Mouse (Mus musculus) ovary, adult 10 weeks (tissue): ENCODE results near the gene Enpp5. TPM values are rescaled to one million over a fixed set of nuclear protein-coding genes. Genes with fewer than 3 reads are reported as not detected.

Experiments used
- polyA plus RNA-seq: library from polyadenylated mRNA; stranded (reverse); fragments of 350-450 nt; fragmentation: Illumina TruSeq; extraction: RNeasy Lipid Tissue Mini Kit (QIAGEN cat#74804); gene quantifications from one replicate; pipeline ENCODE4 v1.2.3, GENCODE M21; 2014

Enpp5 gene
- polyA plus RNA-seq, result 77.8 TPM

DNA sequence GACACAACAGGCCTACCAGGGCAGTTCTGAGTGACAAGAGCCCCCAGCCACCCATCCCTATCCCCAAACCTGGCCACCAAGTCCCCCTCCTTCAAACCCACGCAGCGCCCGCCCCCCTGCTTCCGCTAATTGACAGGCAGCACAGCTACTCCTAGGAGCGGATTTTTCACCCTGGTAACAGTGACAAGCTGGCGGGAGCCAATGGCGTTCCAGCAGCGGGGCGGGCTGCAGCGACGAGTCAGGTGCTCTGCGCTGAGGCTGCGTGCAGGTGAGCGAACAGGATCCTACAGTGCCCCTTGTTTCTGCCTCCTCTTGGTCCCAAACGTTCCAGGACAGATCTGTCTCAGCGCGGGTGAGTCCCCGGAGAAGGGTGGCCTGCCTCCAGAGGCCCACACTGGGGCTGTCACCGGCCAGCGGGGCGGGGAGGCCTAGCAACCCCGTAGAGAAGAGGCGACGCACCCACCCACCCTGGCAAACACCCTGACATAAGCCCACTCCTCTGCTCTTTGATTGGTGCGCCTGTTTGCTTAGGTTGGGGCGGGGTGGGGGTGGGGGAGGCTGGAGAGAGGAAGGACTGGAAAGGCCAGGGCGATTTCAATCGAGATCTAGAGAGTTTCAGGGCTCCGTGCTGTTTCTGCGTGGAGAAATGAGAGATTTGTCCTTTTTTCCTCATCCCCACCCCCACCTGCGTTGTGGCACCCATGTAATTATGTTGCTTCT, at the start of gene Enpp5:
TSS of gene Enpp5 (plus strand) at position 183 of the 720 bp plus-strand sequence.

GRCm38 (mm10) chr17:44105287-44106138, 26.9 kb downstream of the Enpp5 start, which contains the start of gene Enpp4:
Gene Enpp4 (minus strand): TSS chr17:44105809.

Other genes with a start within 250 kb of the Enpp5 start
- gene Enpp4, start 27.0 kb downstream of the Enpp5 start, polyA plus RNA-seq, result 29.0 TPM
- 12.7 TPM for gene Clic5, start 109.8 kb downstream of the Enpp5 start, polyA plus RNA-seq